8 mouse cellular contexts compared by ENCODE assay signal in the genomic region with DNA sequence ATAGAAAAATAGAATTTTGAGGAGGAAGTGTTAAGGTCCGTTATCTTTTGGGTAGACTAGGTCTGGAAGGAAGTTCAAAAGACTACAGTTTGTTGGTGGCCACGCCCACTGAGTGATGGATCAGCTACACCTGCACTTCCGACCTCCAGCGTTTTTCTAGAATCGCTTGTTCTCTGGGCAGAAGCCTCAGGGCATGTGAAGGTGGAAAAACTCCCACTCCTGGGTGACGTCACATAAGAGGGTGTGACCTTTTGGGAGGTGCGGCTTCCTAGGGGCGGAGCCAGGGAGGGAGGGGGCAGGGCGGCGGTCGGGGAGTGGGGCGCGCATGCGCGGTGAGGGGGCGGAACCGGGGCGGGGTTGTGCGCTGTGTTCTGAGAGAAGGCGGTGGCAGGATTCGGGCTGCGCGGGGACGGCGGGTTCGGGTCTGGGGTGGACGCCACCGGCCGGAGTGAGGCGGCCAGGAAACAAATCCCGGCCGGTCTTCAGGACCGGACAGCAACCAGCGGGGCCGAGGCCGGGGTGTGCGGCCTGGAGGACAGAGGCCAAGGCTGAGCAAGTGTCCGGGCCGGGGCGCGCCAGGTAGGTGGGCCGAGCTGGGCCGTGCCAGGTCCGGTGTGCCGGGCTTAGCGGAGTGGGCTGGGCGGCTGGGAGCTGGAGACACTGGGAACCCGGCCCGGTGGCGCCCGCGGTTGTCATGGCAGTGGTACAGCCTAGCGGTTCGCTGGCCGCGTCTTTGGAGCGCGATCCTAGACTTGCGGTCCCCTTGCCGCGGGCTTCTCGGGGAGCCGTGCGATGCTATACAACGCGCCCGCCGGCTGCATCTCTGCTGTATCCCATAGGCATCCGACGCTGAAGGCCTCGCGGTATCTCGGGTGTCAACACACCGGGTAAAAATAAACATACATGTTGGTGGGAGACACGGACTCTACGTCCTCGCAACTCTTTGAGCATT. TPM values are rescaled to one million over a fixed set of nuclear protein-coding genes. Genes with fewer than 3 reads are reported as not detected.
A peak's percentile ranks its signal among the peaks of the same experiment; 100 is the strongest.
DNase-seq lines count a peak whose midpoint lies in the region; ATAC-seq and TF ChIP-seq lines count a peak whose summit lies in the region.

A gene (plus strand): TSS at position 326 of the 952 bp plus-strand sequence.

- under 1% methylated on average over 77 of the region's 77 CpGs for WGBS in heart, embryonic 12.5 days
- under 1% methylated on average over 77 of the region's 77 CpGs for WGBS in kidney, postnatal 0 days
- 1% methylated on average over 76 of the region's 77 CpGs for WGBS in liver, embryonic 11.5 days
- under 1% methylated on average over 77 of the region's 77 CpGs for WGBS in stomach, embryonic 14.5 days

- DNase-seq in CD4-positive helper T cell, adult 2 months (ENCODE audit: low read depth, low spot score), result peak; percentile 97
- DNase-seq in brain, embryonic 18.5 days (ENCODE audit: low read depth, low spot score), result peak; percentile 69
- peak; percentile 93 for DNase-seq in kidney, postnatal 0 days (ENCODE audit: low spot score)
- peak; percentile 95 for DNase-seq in liver, embryonic 11.5 days (ENCODE audit: low spot score)
- DNase-seq in naive thymus-derived CD4-positive, alpha-beta T cell, adult 2 months (ENCODE audit: low read depth), result peak; percentile 99

- no peak for TF ChIP-seq CTCF in kidney, postnatal 0 days (IDR thresholded peaks at IDR 0.05; ENCODE audit: low read depth)

- H3K9me3 ChIP-seq in heart, embryonic 12.5 days (replicated peaks), result no peaks in the 10 kb centered on the region
- H3K9me3 ChIP-seq in kidney, postnatal 0 days (replicated peaks; ENCODE audit: low read length), result no peaks in the 10 kb centered on the region
- no peaks in the 10 kb centered on the region for H3K9me3 ChIP-seq in liver, embryonic 11.5 days (ENCODE audit: control insufficient read depth, low read length)
- no peaks in the 10 kb centered on the region for H3K9me3 ChIP-seq in stomach, embryonic 14.5 days (ENCODE audit: control insufficient read depth, low read depth, low read length)

- no peaks in the 10 kb centered on the region for H3K27me3 ChIP-seq in heart, embryonic 12.5 days (replicated peaks)
- no peaks in the 10 kb centered on the region for H3K27me3 ChIP-seq in kidney, postnatal 0 days (ENCODE audit: insufficient read depth, low read length)
- no peaks in the 10 kb centered on the region for H3K27me3 ChIP-seq in liver, embryonic 11.5 days (replicated peaks; ENCODE audit: control insufficient read depth, insufficient read depth, low read length)
- H3K27me3 ChIP-seq in stomach, embryonic 14.5 days (ENCODE audit: control insufficient read depth, insufficient read depth, low read length), result no peaks in the 10 kb centered on the region

- H3K4me1 ChIP-seq in heart, embryonic 12.5 days (replicated peaks), result peaks cover 10% of the 10 kb centered on the region
- peaks cover 5% of the 10 kb centered on the region; the same call in 1 of the 2 replicates for H3K4me1 ChIP-seq in kidney, postnatal 0 days (replicated peaks; ENCODE audit: insufficient read depth, low read length)
- peaks cover 7% of the 10 kb centered on the region for H3K4me1 ChIP-seq in liver, embryonic 11.5 days (replicated peaks; ENCODE audit: control insufficient read depth, insufficient read depth, low read length)
- peaks cover 11% of the 10 kb centered on the region; the same call in 1 of the 2 replicates for H3K4me1 ChIP-seq in stomach, embryonic 14.5 days (ENCODE audit: control insufficient read depth, insufficient read depth, low read length)

- H3K4me3 ChIP-seq in heart, embryonic 12.5 days, result peak within 1 kb of the TSS; percentile 91
- H3K4me3 ChIP-seq in kidney, postnatal 0 days (replicated peaks; ENCODE audit: low read depth, low read length), result peak within 1 kb of the TSS; percentile 82
- peak within 1 kb of the TSS; percentile 72 for H3K4me3 ChIP-seq in liver, embryonic 11.5 days (ENCODE audit: low read depth, low read length)
- H3K4me3 ChIP-seq in stomach, embryonic 14.5 days (ENCODE audit: low read depth, low read length), result peak within 1 kb of the TSS; percentile 94

- H3K9ac ChIP-seq in heart, embryonic 12.5 days, result peak within 1 kb of the TSS; percentile 94
- peak within 1 kb of the TSS; percentile 83 for H3K9ac ChIP-seq in kidney, postnatal 0 days (ENCODE audit: low read depth, low read length)
- peak within 1 kb of the TSS; percentile 66 for H3K9ac ChIP-seq in liver, embryonic 11.5 days (ENCODE audit: low read depth, low read length)
- H3K9ac ChIP-seq in stomach, embryonic 14.5 days (replicated peaks; ENCODE audit: low read depth, low read length), result peak within 1 kb of the TSS; percentile 73; the same call in 1 of the 2 replicates

- H3K36me3 ChIP-seq in heart, embryonic 12.5 days, result no peaks in the 10 kb centered on the region
- no peaks in the 10 kb centered on the region for H3K36me3 ChIP-seq in kidney, postnatal 0 days (ENCODE audit: insufficient read depth, low read length)
- H3K36me3 ChIP-seq in liver, embryonic 11.5 days (ENCODE audit: control insufficient read depth, insufficient read depth, low read length), result no peaks in the 10 kb centered on the region
- no peaks in the 10 kb centered on the region for H3K36me3 ChIP-seq in stomach, embryonic 14.5 days (ENCODE audit: control insufficient read depth, insufficient read depth, low read length)

- H3K27ac ChIP-seq in heart, embryonic 12.5 days (ENCODE audit: poor library complexity, severe bottlenecking), result no peak within 1 kb of the TSS
- peak within 1 kb of the TSS; percentile 60; the same call in 1 of the 2 replicates for H3K27ac ChIP-seq in kidney, postnatal 0 days
- H3K27ac ChIP-seq in liver, embryonic 11.5 days (ENCODE audit: low read depth, low read length), result 0 out of 2 replicates have a peak within 1 kb of the TSS, but pooled peaks have one; percentile 16
- H3K27ac ChIP-seq in stomach, embryonic 14.5 days (ENCODE audit: low read length), result 0 out of 2 replicates have a peak within 1 kb of the TSS, but pooled peaks have one; percentile 4

- ATAC-seq in erythroid progenitor cell, adult 5-6 weeks (replicated peaks; ENCODE audit: low FRiP score, poor library complexity, severe bottlenecking), result peak; percentile 81
- peak; percentile 92 for ATAC-seq in heart, embryonic 12.5 days (ENCODE audit: insufficient number of reproducible peaks, low FRiP score)
- ATAC-seq in kidney, postnatal 0 days (replicated peaks; ENCODE audit: low FRiP score, low read depth), result peak; percentile 96
- ATAC-seq in liver, embryonic 11.5 days (replicated peaks; ENCODE audit: low FRiP score), result peak; percentile 91
- ATAC-seq in stomach, embryonic 14.5 days (ENCODE audit: insufficient number of reproducible peaks, insufficient read depth, low FRiP score, low read depth), result peak; percentile 90

- H3K4me2 ChIP-seq in heart, embryonic 12.5 days, result peak within 1 kb of the TSS; percentile 68
- peak within 1 kb of the TSS; percentile 93 for H3K4me2 ChIP-seq in kidney, postnatal 0 days (ENCODE audit: low read length)
- H3K4me2 ChIP-seq in liver, embryonic 11.5 days, result peak within 1 kb of the TSS; percentile 82
- H3K4me2 ChIP-seq in stomach, embryonic 14.5 days (replicated peaks; ENCODE audit: low read depth, low read length), result peak within 1 kb of the TSS; percentile 68

RNA-seq across cellular contexts. Expression of the gene that starts here (rescaled TPM):
- total RNA-seq in erythroid progenitor cell, adult 5-6 weeks (2015; ENCODE audit: low replicate concordance), result 2.9 and 6.7 TPM in 2 replicates
- 2.2 and 3.0 TPM in 2 replicates for total RNA-seq in erythroid progenitor cell, adult 5-6 weeks (2017; ENCODE audit: low replicate concordance)
- polyA plus RNA-seq in heart, embryonic 12.5 days (2016; fragmentation: Nextera tagmentation; extraction: Ambion mirVana), result 14.9 and 15.4 TPM in 2 replicates
- 13.6 and 14.6 TPM in 2 replicates for polyA plus RNA-seq in kidney, postnatal 0 days (2015; fragmentation: Nextera tagmentation; extraction: Ambion mirVana)
- 6.0 and 6.8 TPM in 2 replicates for polyA plus RNA-seq in liver, embryonic 11.5 days (2014; fragmentation: Nextera tagmentation; extraction: Ambion mirVana)
- polyA plus RNA-seq in stomach, embryonic 14.5 days (2014; fragmentation: Nextera tagmentation; extraction: Ambion mirVana), result 19.5 and 20.8 TPM in 2 replicates
